Mouse (Mus musculus) heart, embryonic 14.5 days (tissue): ENCODE results near the gene Tmem171. TPM values are rescaled to one million over a fixed set of nuclear protein-coding genes. Genes with fewer than 3 reads are reported as not detected.
A peak's percentile ranks its signal among the peaks of the same experiment; 100 is the strongest.

ENCODE experiments used
- ATAC-seq: fragments of 200-750 bp; cut with Nextera tagmentation; 2 replicates; pipeline ENCODE4 v1.8.0; 2017; ENCODE audit warnings: low read depth, moderate TSS enrichment; ENCODE audit not compliant: insufficient number of reproducible peaks, insufficient read depth, low FRiP score
- H3K27ac ChIP-seq, 2 experiments: fragments of 200-500 bp in 1 of 2; fragments of 300-500 bp in 1 of 2; sonication (generic) in 1 of 2; replicated peaks in 1 of 2; 2 replicates each; pipeline ENCODE4 v1.5.1; 2012 to 2014; ENCODE audit warnings: low read depth in 2 of 2, low read length in 2 of 2, control low read depth in 1 of 2, mild to moderate bottlenecking in 1 of 2, mixed read lengths in 1 of 2; ENCODE audit not compliant: control insufficient read depth in 1 of 2, insufficient read depth in 1 of 2
- H3K27me3 ChIP-seq: fragments of 300-500 bp; sonication (generic); 2 replicates; pipeline ENCODE4 v1.6.1; 2014; ENCODE audit warnings: mild to moderate bottlenecking, low read length, control low read depth; ENCODE audit not compliant: control insufficient read depth, insufficient read depth
- H3K36me3 ChIP-seq: fragments of 300-500 bp; sonication (generic); 2 replicates; pipeline ENCODE4 v1.6.1; 2014; ENCODE audit warnings: mild to moderate bottlenecking, control low read depth, low read length, mixed read lengths; ENCODE audit not compliant: control insufficient read depth, insufficient read depth
- H3K4me1 ChIP-seq, 2 experiments: fragments of 200-500 bp in 1 of 2; fragments of 300-500 bp in 1 of 2; sonication (generic) in 1 of 2; 2 replicates each; pipeline ENCODE4 v1.6.1; 2012 to 2014; ENCODE audit warnings: low read length in 2 of 2, control low read depth in 1 of 2, mixed read lengths in 1 of 2; ENCODE audit not compliant: control insufficient read depth in 2 of 2, insufficient read depth in 2 of 2
- H3K4me2 ChIP-seq: fragments of 300-500 bp; sonication (generic); 2 replicates; pipeline ENCODE4 v1.6.1; 2014; ENCODE audit warnings: mild to moderate bottlenecking, low read length
- H3K4me3 ChIP-seq, 2 experiments: fragments of 200-500 bp in 1 of 2; fragments of 300-500 bp in 1 of 2; sonication (generic) in 1 of 2; 2 replicates each; pipeline ENCODE4 v1.5.1; 2012 to 2014; ENCODE audit warnings: low read length in 2 of 2, mild to moderate bottlenecking in 2 of 2, control low read depth in 1 of 2, low read depth in 1 of 2, moderate library complexity in 1 of 2; ENCODE audit not compliant: control insufficient read depth in 1 of 2, insufficient read depth in 1 of 2
- H3K9ac ChIP-seq: fragments of 300-500 bp; sonication (generic); 2 replicates; pipeline ENCODE4 v1.6.1; 2014; ENCODE audit warnings: mild to moderate bottlenecking, low read length
- H3K9me3 ChIP-seq: fragments of 300-500 bp; sonication (generic); 2 replicates; pipeline ENCODE4 v1.6.1; 2016; ENCODE audit warnings: low read length, control low read depth; ENCODE audit not compliant: control insufficient read depth
- WGBS: fragments of 180-500 bp; shearing (Covaris S2); extraction: QIAGEN DNeasy Blood & Tissue Kit; methylation state at CpG from one replicate; pipeline ENCODE4 v1.1.7; 2014; 5-methylcytosine and 5-hydroxymethylcytosine counted together
- polyA plus RNA-seq: library from polyadenylated mRNA; unstranded; fragments of >200 nt; fragmentation: Nextera tagmentation; extraction: Ambion mirVana; gene quantifications from 2 replicates; pipeline ENCODE4 v1.2.1, GENCODE M21; 2014

Gene Tmem171
- polyA plus RNA-seq, 1 experiment from 2014 or later = 2.1 TPM

GRCm38 (mm10) chr13:98702361-98702760, 7.7 kb upstream of the Tmem171 start:
- H3K4me1 ChIP-seq = peaks cover 16 to 18% of the 10 kb centered on the region in 2 experiments
- no peak overlapping the region for H3K27ac ChIP-seq
- WGBS = 78% methylated on average over 8 of the region's 8 CpGs
- no peak overlapping the region for H3K4me2 ChIP-seq
- H3K36me3 ChIP-seq = no peaks in the 10 kb centered on the region
- no peak overlapping the region for H3K4me3 ChIP-seq
- no peak overlapping the region for H3K9ac ChIP-seq
- ATAC-seq = no peak
- no peaks in the 10 kb centered on the region for H3K9me3 ChIP-seq
- no peaks in the 10 kb centered on the region; the same call in 1 of the 2 replicates for H3K27me3 ChIP-seq

- Histone ChIP-seq H3K4me2 (no peak overlapping the region), H3K9ac (no peak overlapping the region), H3K9me3 (no peaks in the 10 kb centered on the region), H3K27me3 (no peaks in the 10 kb centered on the region; the same call in 1 of the 2 replicates), H3K4me3 (no peak overlapping the region), H3K36me3 (no peaks in the 10 kb centered on the region), H3K4me1 (peaks cover 16 to 18% of the 10 kb centered on the region in 2 experiments), H3K27ac (no peak overlapping the region)
- 87% methylated on average over 5 of the region's 5 CpGs for whole genome bisulfite sequencing
- no peak for ATAC-seq
Measured at GRCm38 (mm10) chr13:98701309-98701675, 6.7 kb upstream of the Tmem171 start.

GRCm38 (mm10) chr13:98700661-98701308, 6.2 kb upstream of the Tmem171 start:
- WGBS = 47% methylated on average over 10 of the region's 10 CpGs
- Histone ChIP-seq H3K27me3 (no peaks in the 10 kb centered on the region; the same call in 1 of the 2 replicates), H3K4me2 (no peak overlapping the region), H3K27ac (no peak overlapping the region), H3K36me3 (no peaks in the 10 kb centered on the region), H3K9ac (no peak overlapping the region), H3K4me1 (peaks cover 20% of the 10 kb centered on the region in 2 experiments), H3K4me3 (no peak overlapping the region), H3K9me3 (no peaks in the 10 kb centered on the region)
- no peak for ATAC-seq

GRCm38 (mm10) chr13:98699982-98700540, 5.4 kb upstream of the Tmem171 start:
- H3K9ac ChIP-seq = no peak overlapping the region
- no peaks in the 10 kb centered on the region for H3K9me3 ChIP-seq
- H3K36me3 ChIP-seq = no peaks in the 10 kb centered on the region
- ATAC-seq = no peak
- H3K4me2 ChIP-seq = no peak overlapping the region
- WGBS = 63% methylated on average over 5 of the region's 5 CpGs
- H3K4me3 ChIP-seq = no peak overlapping the region
- peak overlapping the region in 1 of 2 experiments; percentile 16; a peak in 1 of 4 replicates for H3K27ac ChIP-seq
- no peaks in the 10 kb centered on the region; the same call in 1 of the 2 replicates for H3K27me3 ChIP-seq
- peaks cover 26 to 27% of the 10 kb centered on the region in 2 experiments for H3K4me1 ChIP-seq

GRCm38 (mm10) chr13:98699051-98699744, 4.6 kb upstream of the Tmem171 start:
- no peaks in the 10 kb centered on the region for H3K9me3 ChIP-seq
- H3K4me2 ChIP-seq = peak overlapping the region; percentile 29; the same call in 1 of the 2 replicates
- H3K27me3 ChIP-seq = peaks cover 5% of the 10 kb centered on the region
- H3K4me3 ChIP-seq = no peak overlapping the region
- ATAC-seq = no peak
- peaks cover 29 to 33% of the 10 kb centered on the region in 2 experiments for H3K4me1 ChIP-seq
- H3K9ac ChIP-seq = no peak overlapping the region
- 34% methylated on average over 14 of the region's 14 CpGs for WGBS
- H3K36me3 ChIP-seq = no peaks in the 10 kb centered on the region
- 0 out of 4 replicates have a peak overlapping the region, but pooled peaks have one; percentile 13 to 16 for H3K27ac ChIP-seq

- no peaks in the 10 kb centered on the region for H3K9me3 ChIP-seq
- H3K36me3 ChIP-seq = no peaks in the 10 kb centered on the region
- no peak for ATAC-seq
- no peak overlapping the region for H3K4me3 ChIP-seq
- 85% methylated on average over 3 of the region's 3 CpGs for WGBS
- H3K4me2 ChIP-seq = no peak overlapping the region
- H3K4me1 ChIP-seq = peaks cover 29 to 33% of the 10 kb centered on the region in 2 experiments
- H3K27me3 ChIP-seq = peaks cover 11% of the 10 kb centered on the region
- no peak overlapping the region for H3K9ac ChIP-seq
- no peak overlapping the region for H3K27ac ChIP-seq
Measured at GRCm38 (mm10) chr13:98696716-98697115, 2.1 kb upstream of the Tmem171 start.

- whole genome bisulfite sequencing = 28% methylated on average over 2 of the region's 2 CpGs
- H3K27me3 ChIP-seq = peaks cover 11% of the 10 kb centered on the region
- H3K4me2 ChIP-seq = peak overlapping the region; percentile 89
- H3K27ac ChIP-seq = peak overlapping the region in 1 of 2 experiments; percentile 10; a peak in 1 of 4 replicates
- ATAC-seq = no peak; the same call in 1 of the 2 replicates
- no peaks in the 10 kb centered on the region for H3K9me3 ChIP-seq
- H3K36me3 ChIP-seq = no peaks in the 10 kb centered on the region
- H3K9ac ChIP-seq = peak overlapping the region; percentile 73; the same call in 1 of the 2 replicates
- H3K4me1 ChIP-seq = peaks cover 29% of the 10 kb centered on the region in 2 experiments
- peak overlapping the region in 1 of 2 experiments; percentile 49; a peak in 1 of 4 replicates for H3K4me3 ChIP-seq
Measured at GRCm38 (mm10) chr13:98695546-98695945, 912 bp upstream of the Tmem171 start.
